Mouse (Mus musculus) limb, embryonic 14.5 days (tissue): ENCODE data around the gene Wnt10a. TPM values are rescaled to one million over a fixed set of nuclear protein-coding genes. Genes with fewer than 3 reads are reported as not detected.

Experiments used
- ATAC-seq: fragments of 200-750 bp; cut with Nextera tagmentation; 2 replicates; pipeline ENCODE4 v1.8.0; 2017; ENCODE audit warnings: low read depth, moderate number of reproducible peaks, moderate TSS enrichment; ENCODE audit not compliant: low FRiP score
- DNase-seq: peaks from one replicate; pipeline ENCODE4 v3.0.0-alpha.2; 2015; ENCODE audit warnings: low spot score
- H3K27ac ChIP-seq: fragments of 300-500 bp; sonication (generic); replicated peaks from 2 replicates; pipeline ENCODE4 v1.5.1; 2014; ENCODE audit warnings: low read depth, mild to moderate bottlenecking, low read length, moderate library complexity, mixed read lengths
- H3K27me3 ChIP-seq: fragments of 300-500 bp; sonication (generic); 2 replicates; pipeline ENCODE4 v1.6.1; 2014; ENCODE audit warnings: low read length, mixed read lengths; ENCODE audit not compliant: control insufficient read depth, insufficient read depth
- H3K36me3 ChIP-seq: fragments of 300-500 bp; sonication (generic); 2 replicates; pipeline ENCODE4 v1.6.1; 2014; ENCODE audit warnings: mild to moderate bottlenecking, low read length, moderate library complexity, mixed read lengths; ENCODE audit not compliant: control insufficient read depth, insufficient read depth
- H3K4me1 ChIP-seq: fragments of 300-500 bp; sonication (generic); 2 replicates; pipeline ENCODE4 v1.6.1; 2014; ENCODE audit warnings: antibody characterized with exemption, low read length, mixed read lengths; ENCODE audit not compliant: control insufficient read depth, insufficient read depth
- H3K4me2 ChIP-seq: fragments of 300-500 bp; sonication (generic); replicated peaks from 2 replicates; pipeline ENCODE4 v1.6.1; 2014; ENCODE audit warnings: low read depth, mild to moderate bottlenecking, low read length, moderate library complexity; ENCODE audit not compliant: severe bottlenecking
- H3K4me3 ChIP-seq: fragments of 300-500 bp; sonication (generic); replicated peaks from 2 replicates; pipeline ENCODE4 v1.5.1; 2014; ENCODE audit warnings: low read length
- H3K9ac ChIP-seq: fragments of 300-500 bp; sonication (generic); 2 replicates; pipeline ENCODE4 v1.6.1; 2014; ENCODE audit warnings: mild to moderate bottlenecking, low read depth, low read length, moderate library complexity; ENCODE audit not compliant: severe bottlenecking
- H3K9me3 ChIP-seq: fragments of 300-500 bp; sonication (generic); 2 replicates; pipeline ENCODE4 v1.6.1; 2016; ENCODE audit warnings: low read length; ENCODE audit not compliant: control insufficient read depth
- POLR2A ChIP-seq: fragments of 200-500 bp; IDR thresholded peaks from 2 replicates; pipeline ENCODE4 v1.8.0; 2012; ENCODE audit warnings: inconsistent platforms, mild to moderate bottlenecking, moderate library complexity, borderline replicate concordance; ENCODE audit not compliant: insufficient read depth, insufficient read length; ENCODE audit errors: extremely low read depth
- WGBS: fragments of 180-500 bp; shearing (Covaris S2); extraction: QIAGEN DNeasy Blood & Tissue Kit; methylation state at CpG from one replicate; pipeline ENCODE4 v1.1.7; 2014; 5-methylcytosine and 5-hydroxymethylcytosine counted together
- polyA plus RNA-seq, 2 experiments: library from polyadenylated mRNA; depleted of rRNA in 1 of 2; stranded (reverse) in 1 of 2; unstranded in 1 of 2; fragments of >200 nt; fragmentation: Nextera tagmentation in 1 of 2; extraction: Ambion mirVana in 1 of 2; gene quantifications; 2 replicates each; pipeline versions ENCODE4 v1.2.1 to v1.2.3; 2012 to 2014

Gene Wnt10a
- polyA plus RNA-seq, 2 experiments: 3.8 to 9.3 TPM

DNA sequence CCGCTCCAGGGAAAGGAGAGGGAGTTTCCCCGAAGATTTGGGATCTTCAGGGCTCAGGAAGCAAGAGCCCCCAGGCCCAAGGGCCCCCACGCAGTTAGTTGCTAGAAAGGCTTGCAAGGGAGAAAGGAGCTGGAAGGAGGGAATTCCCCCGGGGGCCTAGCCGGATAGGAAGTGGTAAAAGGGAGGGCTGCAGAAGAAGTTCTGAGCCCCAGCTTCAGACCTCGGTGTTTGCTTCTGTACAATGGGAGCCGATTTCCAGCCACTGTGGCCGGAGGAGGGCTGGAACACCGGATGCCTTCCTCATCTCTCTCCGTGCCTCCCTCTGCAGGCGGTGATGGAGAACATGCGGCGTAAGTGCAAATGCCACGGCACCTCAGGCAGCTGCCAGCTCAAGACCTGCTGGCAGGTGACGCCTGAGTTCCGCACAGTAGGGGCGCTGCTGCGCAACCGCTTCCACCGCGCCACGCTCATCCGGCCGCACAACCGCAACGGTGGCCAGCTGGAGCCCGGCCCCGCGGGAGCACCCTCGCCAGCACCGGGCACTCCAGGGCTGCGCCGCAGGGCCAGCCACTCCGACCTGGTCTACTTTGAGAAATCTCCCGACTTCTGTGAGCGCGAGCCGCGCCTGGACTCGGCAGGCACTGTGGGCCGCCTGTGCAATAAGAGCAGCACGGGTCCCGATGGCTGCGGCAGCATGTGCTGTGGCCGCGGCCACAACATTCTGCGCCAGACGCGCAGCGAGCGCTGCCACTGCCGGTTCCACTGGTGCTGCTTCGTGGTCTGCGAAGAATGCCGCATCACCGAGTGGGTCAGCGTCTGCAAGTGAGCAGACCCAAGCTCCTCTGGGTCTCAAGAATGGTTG lies 11.7 kb downstream of the Wnt10a start:
- peaks cover 97% of the 10 kb centered on the region for H3K27me3 ChIP-seq
- H3K27ac ChIP-seq: no peak overlapping the region
- no peaks in the 10 kb centered on the region for H3K9me3 ChIP-seq
- peak overlapping the region; percentile 88 for H3K4me2 ChIP-seq
- DNase-seq (peak; percentile 56), ATAC-seq (peak; percentile 35; the same call in 1 of the 2 replicates)
- H3K4me3 ChIP-seq: peak overlapping the region; percentile 45
- H3K4me1 ChIP-seq: peaks cover 38% of the 10 kb centered on the region
- no peaks in the 10 kb centered on the region for H3K36me3 ChIP-seq
- H3K9ac ChIP-seq: peak overlapping the region; percentile 32
- TF ChIP-seq POLR2A: no peak
- 1% methylated on average over 55 of the region's 57 CpGs for WGBS

DNA sequence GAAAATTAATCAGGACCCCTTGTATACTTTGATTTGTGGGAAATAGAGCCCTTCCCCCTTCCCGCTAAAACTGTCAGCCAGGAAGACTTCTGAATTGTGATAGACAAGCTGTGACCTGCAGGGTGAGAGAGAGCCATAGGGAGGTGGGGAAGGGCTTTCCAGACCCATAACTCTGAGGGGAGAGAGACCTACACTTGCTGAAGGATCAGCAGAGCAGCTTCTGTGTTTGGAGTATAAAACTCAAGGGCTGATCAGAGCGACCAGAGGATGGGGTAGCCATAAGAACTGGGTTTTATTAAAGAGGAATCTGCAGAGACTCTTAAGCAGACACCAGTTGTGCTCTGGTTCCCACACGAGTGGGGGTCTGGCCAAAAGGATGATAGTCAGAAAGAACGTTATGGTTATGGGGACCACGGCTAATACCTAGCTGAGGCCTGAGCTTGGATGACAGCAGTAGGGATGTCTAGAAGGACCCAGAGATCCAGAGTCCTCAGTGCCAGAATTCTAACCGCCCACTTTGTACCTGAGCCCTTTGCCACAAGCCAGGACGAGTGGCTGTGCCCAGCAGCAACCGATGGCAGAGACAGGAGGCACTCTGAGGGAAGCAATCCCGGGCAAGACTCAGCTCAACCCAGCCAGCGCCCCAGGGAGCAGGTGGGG lies 13.0 kb downstream of the Wnt10a start:
- no peak for DNase-seq
- Histone ChIP-seq H3K4me2 (no peak overlapping the region), H3K9ac (no peak overlapping the region), H3K4me1 (peaks cover 38% of the 10 kb centered on the region), H3K27me3 (peaks cover 85% of the 10 kb centered on the region), H3K4me3 (no peak overlapping the region), H3K27ac (no peak overlapping the region), H3K36me3 (no peaks in the 10 kb centered on the region), H3K9me3 (no peaks in the 10 kb centered on the region)
- ATAC-seq: no peak
- TF ChIP-seq POLR2A: no peak
- 7% methylated on average over 10 of the region's 10 CpGs for WGBS

DNA sequence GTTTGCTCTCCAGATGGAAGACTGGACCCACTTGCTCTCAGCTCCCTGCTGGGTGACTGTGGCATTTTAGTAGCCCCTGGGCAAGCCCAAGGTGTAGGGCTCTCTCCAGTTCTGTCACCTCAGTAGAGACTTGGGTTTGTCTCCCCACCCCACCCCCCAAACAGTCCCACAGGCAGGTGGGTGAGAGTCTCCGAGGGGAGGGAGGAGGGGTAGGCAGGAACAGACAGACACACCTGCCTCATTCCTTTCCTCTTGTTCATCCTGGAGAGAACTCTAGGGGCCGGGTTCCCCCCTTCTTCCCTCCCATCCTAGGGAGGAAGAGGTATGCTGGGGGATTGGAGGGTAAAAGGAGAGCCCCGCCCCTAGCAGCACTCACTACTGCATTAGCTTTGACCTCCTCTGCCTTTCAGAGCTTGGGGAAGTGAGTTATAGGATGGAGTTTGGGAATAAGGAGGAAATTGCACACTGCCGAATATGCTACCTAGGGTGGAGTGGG lies 14.1 kb downstream of the Wnt10a start:
- Histone ChIP-seq H3K36me3 (no peaks in the 10 kb centered on the region), H3K27ac (no peak overlapping the region), H3K4me2 (no peak overlapping the region), H3K9me3 (no peaks in the 10 kb centered on the region), H3K9ac (no peak overlapping the region), H3K4me3 (no peak overlapping the region), H3K4me1 (peaks cover 38% of the 10 kb centered on the region), H3K27me3 (peaks cover 74% of the 10 kb centered on the region)
- DNase-seq: no peak
- ATAC-seq: no peak
- no peak for TF ChIP-seq POLR2A
- WGBS: 15% methylated on average over 4 of the region's 4 CpGs

DNA sequence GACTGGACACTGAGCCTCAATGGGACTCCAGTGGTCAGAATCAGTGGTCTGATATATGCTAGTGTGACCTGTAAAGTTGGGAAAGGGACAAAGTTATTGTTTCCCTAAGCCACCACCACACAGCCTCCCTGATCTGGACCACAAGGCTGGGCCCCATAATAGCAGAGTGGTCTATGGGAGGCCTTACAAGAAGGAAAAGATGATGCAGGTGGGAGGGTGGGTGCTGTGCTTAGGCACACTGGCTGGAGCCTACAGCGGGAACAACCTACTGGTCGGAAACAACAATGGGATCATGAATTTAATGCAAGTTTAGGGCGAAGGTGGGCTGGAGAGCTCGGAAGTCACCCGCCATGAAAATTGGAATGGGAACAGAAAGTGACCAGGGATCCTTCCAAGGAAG lies 14.5 kb downstream of the Wnt10a start:
- Histone ChIP-seq H3K27ac (no peak overlapping the region), H3K27me3 (peaks cover 70% of the 10 kb centered on the region), H3K4me1 (peaks cover 34% of the 10 kb centered on the region), H3K36me3 (no peaks in the 10 kb centered on the region), H3K4me2 (peak overlapping the region; percentile 53; the same call in 1 of the 2 replicates), H3K9me3 (no peaks in the 10 kb centered on the region), H3K4me3 (0 out of 2 replicates have a peak overlapping the region, but pooled peaks have one; percentile 25), H3K9ac (no peak overlapping the region)
- WGBS: 12% methylated on average over 5 of the region's 5 CpGs
- TF ChIP-seq POLR2A: no peak
- no peak for ATAC-seq
- no peak for DNase-seq
